Mouse (Mus musculus) left cerebral cortex, postnatal 25 days (tissue): Measurements from ENCODE around the gene Htr1f. TPM values are rescaled to one million over a fixed set of nuclear protein-coding genes. Genes with fewer than 3 reads are reported as not detected.
"Not testable (repeated sequence)": the region's sequence is repeated elsewhere in the genome, so short reads cannot be mapped to it uniquely, and the experiment has no call there.

ENCODE experiments used
- DNase-seq, 2 experiments: peaks; one replicate each; pipeline ENCODE4 v3.0.0; 2022; ENCODE audit warnings: low spot score in 2 of 2, mixed read lengths in 1 of 2
- intact Hi-C: fragments of 180-260 bp; cut with DNase I; formaldehyde crosslinking; loops from one replicate; pipeline ENCODE4 v1.15.1; 2025
- total RNA-seq, 2 experiments: library from RNA; stranded (reverse); gene quantifications; 2 replicates each; pipeline ENCODE4 v1.2.3; 2021

The Htr1f gene
- 1 to 10 TPM; 6.3 to 6.6 TPM for total RNA-seq

DNA sequence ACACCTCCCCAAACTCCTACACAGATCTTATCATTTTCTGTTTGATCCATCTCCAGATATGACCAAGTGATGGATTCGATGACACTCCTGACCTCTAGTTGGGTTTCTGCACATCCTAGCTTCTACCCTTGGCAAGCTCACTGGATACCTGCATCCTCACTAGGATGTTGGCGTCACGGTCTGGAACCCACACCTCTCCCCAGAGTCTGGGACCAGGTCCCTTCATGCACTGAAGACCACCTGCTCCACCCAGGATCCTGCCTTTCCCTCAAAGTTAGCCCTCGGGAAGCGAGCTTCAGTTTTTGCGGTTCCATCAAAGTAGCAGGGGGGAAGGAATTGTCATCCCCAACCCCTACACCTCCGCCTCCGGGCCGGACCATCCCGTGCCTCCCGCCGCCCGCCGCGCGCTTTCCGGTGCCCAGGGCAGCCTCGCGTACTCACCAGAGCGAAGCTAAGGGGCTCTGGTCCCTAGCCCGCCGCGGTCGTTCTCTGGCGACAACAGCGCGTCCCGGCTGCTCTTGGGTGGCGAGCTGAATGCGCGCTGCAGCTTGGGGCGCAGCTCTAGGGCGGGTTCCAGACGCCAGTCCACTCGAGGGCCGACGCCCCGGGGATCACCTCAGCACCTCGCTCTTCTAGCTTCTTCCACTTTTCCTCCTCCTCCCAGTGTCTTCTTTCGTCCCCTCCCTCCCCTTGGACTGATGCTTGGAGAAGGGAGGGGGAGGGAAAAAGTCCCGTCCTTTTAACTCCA lies at the start of gene Htr1f:
TSS of gene Htr1f (minus strand) at position 671 of the 748 bp plus-strand sequence.
- intact Hi-C loops = no loop called here
- DNase-seq = no peak

DNA sequence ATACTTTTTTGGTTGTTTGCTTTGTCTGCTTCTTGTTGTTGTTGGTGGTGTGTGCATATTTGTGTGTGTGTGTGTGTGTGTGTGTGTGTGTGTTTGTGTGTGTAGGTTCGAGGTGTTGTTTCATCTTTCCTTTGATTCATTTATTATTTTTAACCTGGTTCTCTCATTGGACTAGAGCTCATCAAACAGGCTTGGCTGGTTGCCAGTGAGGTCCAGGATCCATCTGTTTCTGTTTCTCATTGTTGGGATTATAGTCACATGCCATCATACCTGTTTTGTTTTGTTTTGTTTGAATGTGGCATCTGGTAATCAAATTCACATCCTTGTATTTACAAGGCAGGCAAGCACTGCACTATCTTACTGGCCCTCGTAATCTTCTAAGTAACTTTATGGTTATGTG lies 34.1 kb upstream of the Htr1f start:
- intact Hi-C loops = no loop called here
- no peak for DNase-seq

DNA sequence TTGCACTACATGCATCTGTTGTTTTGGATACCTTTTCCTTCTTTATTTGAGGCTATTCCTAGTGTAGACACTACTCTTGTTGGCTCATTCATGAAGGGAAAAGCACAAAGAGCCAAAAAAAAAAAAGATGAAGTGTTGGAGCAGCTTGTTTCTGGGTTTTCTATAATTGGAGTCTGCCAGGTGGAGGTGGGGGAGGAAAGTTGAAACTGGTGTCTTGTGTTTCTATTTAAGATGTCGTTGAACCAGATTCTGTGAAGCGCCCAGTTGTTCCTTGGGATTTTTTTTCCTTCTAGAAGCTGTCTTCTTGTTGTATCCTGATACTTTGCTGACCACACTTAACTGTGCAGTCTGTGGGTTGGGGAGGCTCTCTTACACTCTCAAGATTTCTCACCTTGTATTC lies 23.7 kb upstream of the Htr1f start:
- intact Hi-C loops = loop anchor here (1.0 to 10.0 kb wide), 2 partner anchors 118 to 195 kb away; no protein-coding TSS in a partner anchor
- DNase-seq = peak; percentile 24 to 91

DNA sequence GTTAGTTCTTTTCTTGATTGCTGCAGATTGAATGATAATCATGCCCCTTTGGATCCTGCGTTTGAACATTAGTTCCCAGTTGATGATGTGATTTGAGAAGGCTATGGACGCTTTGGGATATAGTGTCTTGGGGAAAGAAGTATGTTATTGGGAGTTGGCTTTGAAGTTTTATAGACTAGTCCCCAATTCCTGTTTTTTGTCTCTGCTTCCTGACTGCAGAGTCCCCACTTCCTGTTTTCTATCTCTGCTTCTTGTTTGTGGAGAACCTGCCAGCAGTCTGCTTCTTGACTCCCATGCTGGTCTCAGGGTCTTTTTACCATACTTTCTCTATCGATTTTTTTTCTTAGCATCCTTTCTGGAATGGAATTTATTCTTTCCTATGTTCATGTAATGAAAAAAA lies 22.2 kb upstream of the Htr1f start:
- intact Hi-C loops = loop anchor here (10.0 kb wide), 1 partner anchor 193 kb away; no protein-coding TSS in a partner anchor
- no peak for DNase-seq

DNA sequence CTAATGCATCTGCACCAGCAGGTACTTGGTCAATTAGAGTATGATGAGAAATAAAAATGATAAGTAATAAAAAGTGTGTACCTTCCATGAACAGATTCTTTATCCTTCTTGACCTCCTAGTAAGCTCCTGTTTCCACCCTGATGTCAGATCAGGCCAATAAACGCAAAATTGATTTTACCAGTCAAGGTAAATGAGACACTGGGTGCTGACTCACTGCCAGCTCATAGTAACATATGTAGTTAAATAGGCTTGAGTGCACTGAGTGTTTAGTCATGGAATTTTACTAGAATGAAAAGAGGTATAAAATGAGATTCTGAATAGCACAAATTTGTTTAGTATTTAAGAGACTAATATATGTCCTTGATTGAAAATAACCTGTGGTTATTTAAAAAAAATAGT lies 6.6 kb upstream of the Htr1f start:
- no peak for DNase-seq
- intact Hi-C loops = no loop called here

DNA sequence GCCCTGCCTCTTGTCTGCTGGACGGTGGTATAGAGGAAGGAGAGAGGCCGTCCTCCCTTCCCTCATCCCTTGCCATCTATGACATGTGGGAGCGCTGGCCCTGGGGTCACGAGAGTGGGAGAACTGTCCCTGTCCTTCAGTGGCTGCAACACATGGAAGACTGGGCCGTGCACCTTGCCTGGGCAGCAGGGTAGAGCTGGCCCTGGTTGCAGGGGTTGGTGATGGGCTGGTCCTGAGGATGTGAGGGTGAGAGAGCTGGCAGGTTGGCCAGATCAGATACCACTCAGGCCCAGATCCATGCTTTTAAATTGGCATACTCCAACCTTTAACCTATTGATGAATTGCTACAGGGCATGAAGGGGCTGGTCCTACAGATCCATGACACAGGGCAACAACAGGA lies 12.1 kb downstream of the Htr1f start:
- DNase-seq = no peak
- intact Hi-C loops = no loop called here

DNA sequence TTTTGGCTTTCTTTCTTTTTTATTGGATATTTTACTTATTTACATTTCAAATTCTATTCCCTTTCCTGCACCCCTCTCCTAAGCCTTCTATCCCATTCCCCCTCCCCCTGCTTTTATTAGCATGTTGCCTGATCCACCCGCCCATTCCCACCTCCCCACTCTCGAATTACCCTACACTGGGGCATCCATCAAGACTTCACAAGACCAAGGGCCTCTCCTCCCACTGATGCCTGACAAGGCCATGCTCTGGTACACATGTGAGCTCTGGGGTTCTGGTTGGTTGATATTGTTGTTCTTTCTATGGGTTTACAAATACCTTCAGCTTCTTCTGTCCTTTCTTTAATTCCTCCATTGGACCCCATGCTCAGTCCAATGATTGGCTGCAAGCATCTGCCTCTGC lies 22.2 kb downstream of the Htr1f start:
- intact Hi-C loops = no loop called here

DNA sequence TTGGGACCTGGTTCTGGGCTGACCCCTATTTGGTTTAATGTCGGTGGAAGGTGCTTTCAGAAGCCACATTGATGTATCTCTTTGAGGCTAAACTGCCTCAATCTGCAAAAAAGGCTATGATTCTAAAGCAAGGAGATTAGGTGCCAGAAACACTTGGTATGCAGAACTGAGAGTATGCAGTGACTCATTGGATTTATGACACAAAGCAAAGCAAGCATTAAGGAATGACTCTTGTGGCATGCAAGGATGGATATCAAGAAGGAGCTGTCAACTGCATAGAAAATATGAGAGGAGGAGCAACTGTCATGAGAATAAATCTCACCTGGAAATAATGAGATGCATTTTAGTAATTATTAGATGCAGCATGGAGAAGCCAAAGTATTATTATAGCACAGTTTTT lies 35.8 kb downstream of the Htr1f start:
- DNase-seq = no peak
- intact Hi-C loops = no loop called here

More for the DNA sequence above, 22.2 kb downstream of the Htr1f start:
- DNase-seq = no peak

DNA sequence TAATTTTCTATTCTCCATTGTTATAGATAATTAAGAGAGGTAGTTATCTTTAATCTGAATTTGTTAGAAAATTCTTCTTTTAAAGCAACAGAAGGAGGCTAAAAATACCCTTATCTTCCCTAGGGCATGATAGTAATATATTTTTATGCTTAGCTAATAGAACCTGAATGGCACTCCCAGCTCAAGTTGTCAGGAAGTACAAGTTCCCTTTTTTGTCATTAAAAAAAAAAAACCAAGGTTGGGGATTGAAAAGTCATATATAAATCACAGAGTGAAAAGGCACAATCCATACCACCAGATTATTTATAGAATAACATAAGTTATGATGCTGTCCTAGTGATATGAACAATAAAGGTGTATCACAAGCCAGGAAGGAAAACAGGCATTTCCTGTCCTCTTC lies 39.4 kb downstream of the Htr1f start:
- intact Hi-C loops = no loop called here
- DNase-seq = no peak

DNA sequence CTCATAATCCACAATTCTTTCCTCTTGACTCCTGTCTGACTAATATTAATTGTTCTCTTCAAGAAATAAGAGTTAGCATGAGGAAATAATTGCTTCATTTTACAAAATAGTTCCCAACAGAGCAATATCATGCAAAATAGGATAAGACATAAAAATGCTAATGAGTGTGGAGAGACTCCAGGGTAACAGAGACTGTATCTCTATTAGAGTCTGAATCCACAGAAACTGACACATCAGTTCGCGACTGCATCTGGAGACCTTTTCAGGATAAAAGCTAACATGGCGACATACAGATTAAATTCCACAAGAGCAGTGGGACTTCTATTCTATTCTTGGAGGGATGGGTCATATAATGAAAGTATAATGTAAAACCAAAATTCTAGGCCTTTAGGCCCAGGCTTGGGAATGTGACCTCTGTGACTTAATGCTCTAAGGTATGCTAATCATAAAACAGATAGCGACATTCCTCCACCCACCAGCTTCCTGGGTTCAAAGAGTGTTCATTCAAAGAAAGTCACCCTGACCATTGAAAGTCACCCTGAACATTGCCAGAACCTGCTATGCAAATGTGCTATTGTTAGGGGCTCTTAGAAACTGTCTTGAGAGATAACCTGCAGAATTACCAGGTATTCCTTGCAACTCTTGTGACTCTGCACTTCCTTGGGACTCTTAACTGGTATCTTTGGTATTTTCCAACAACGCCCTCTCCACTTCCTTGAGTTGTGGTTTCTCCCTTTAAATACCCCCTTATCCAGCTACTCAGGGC lies 67.8 kb downstream of the Htr1f start:
- intact Hi-C loops, DNase-seq: not testable (repeated sequence)

DNA sequence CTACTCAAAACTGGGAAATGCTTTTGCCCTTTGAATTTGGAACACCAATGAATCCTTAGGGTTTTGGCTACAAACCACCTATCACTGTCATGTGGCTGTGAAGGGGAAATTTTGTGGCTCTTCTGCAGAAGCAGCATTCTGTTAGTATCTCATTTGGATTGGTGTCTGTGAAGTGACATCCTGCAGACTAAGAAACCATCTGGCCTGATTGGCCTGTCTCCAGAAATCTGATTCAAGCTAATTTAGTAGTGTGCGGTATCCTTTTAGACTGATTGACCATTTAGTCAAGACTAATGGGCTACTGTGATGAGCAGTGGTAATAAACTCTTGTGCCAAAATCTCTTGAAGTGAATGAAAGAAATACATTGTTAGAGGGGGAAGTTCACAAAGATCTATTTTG lies 76.0 kb downstream of the Htr1f start:
- intact Hi-C loops = no loop called here
- peak; percentile 51 to 75 for DNase-seq

DNA sequence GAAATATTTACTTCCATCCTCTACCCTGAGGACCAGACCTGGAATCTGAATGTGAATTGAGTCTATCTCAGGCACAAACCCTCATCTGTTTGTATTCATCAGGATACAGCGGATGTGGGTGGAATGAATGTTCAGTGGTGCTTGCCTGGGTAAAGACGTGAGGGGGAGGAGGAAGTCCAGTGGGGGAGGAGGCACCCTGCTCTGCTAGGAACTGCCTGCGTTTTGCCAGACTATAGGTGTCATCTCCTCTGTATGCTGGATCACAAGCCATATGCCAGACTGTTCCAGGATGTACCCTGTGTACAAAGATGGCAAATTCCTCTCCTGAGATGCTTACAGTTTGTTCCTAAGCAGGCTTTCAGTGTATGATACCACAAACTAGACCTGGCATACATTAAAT lies 83.3 kb downstream of the Htr1f start:
- DNase-seq = peak; percentile 36 to 82
- intact Hi-C loops = no loop called here

DNA sequence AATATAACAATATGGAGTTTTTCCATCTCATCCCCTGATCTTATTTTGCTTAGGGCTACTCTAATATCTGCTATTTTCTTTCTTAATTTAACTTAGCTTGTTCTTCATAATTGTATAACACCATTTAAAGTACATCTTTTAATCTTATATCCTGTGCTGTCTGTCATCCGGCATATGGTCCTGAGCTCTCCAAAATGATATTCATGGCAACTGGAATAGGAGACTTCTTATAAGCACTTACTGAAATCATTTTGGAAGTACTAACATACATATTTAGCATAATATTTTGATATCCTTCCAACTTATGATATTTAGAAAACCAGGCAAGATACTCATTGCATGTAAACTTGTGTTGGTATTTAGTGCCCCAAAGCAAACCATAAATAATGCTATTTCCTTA lies 86.9 kb downstream of the Htr1f start:
- intact Hi-C loops = no loop called here
- DNase-seq = no peak

DNA sequence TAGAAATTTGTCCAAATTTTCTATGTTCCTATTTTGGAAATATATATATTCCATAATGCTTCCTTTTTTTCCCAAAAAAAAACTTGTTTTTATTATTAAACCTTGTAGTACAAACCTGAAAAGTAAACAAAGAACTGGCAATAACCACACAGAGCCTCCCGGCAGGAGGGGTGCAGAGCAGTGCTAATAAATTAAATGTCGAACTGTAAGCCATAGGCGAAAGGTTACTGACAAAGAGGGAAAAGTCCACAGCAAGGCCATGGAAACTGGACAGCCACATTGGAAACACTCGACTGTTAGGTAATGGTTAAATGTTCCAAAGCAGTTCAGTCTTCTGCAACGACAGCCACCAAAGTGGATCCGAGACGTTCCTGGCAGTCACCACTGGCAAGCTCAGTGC lies 87.5 kb downstream of the Htr1f start:
- no peak for DNase-seq
- intact Hi-C loops = no loop called here

DNA sequence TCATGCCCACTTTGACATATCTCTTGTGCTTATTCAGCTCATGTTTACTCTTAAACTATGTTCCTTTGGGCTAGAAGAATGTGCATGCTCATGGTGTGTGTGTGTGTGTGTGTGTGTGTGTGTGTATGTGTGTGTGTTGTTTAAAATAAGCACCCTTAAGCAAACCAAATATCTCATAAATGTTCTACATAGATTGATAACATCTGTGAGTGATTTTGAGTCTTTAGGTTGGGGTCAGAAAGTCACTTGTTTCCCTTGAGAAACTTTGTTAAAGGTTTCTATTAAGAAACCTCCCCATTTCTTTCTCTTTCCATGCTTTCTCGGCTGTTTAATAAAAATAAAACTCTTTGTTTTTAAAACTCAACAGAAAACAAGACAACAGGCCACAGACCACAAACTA lies 88.1 kb downstream of the Htr1f start:
- intact Hi-C loops = no loop called here
- DNase-seq = no peak

DNA sequence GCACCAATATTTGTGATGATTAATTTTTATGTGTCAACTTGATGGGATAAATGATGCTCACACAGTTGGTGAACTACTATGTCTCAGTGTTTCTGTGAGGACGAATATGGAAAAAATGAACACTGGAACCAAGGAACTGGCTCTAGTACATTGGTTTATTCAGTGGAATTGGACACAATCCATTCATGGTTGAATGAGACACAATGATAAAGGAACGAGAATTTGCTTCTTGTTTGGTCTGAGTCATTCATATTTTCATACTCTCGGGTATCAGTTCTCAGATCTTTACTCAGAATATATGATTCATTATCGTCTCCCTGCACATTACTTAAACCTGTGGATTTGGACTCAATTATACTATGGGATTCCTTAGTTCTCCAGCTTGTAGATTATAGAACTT lies 90.4 kb downstream of the Htr1f start:
- DNase-seq = no peak
- intact Hi-C loops = no loop called here

DNA sequence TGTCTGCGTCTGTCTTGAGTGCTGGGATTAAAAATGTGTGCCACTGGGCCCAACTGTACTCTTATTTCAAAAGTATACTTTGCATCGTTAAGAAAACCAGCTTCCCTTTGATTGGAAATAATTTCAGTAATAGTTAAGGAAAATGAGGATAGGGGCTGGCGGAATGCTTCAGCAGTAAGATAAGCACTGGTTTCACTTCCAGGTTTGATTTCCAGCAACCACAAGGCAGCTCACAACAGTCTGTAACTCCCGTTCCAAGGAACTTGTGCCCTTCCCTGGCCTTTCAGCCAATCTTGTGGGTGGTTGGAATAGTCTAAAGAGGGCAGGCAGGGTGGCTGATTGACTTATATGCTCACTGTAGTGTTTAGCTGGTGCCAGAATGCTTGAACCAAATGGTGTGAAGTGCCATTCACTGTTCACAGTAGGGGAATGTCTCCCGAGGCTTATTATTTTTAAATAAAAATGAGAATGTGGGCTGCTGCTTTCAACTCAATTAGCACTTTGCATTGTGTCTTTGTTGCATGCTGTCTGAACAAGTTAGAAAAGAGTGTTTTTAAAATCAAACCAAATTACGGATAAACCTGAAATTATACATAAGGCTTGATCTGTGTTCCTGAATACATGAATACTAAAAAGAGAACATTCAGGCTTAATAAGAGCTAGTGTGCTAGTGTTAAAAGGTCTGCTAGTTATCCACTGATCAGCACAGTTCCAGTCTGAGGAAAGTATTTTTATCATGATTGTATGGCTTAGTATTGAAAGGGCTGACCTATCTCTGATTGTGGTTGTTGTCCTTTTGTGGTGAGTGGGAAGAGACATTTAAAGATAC lies 103.4 kb downstream of the Htr1f start:
- intact Hi-C loops = no loop called here

DNA sequence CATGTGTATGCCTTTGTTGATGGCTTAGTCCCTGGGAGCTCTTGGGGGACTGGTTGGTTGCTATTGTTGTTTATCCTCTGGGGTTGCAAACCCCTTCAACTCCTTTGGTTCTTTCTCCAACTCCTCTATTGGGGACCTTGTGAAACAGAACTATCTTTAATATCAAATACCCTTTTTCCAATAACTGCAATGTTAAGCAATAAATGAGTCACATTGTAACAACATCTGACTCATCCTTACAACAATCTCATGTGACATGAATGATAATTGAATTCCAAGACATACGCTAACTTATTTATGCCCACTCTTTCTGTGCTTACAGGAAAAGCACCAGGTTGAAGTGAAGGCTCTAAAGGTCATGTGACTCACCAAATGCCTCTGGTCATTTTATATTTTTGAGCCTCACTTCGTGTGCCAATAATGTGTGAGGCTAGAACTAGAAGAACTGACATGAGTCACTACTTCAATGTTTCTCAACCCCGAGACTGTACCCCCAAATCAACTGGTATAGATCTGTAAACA lies 116.3 kb downstream of the Htr1f start:
- intact Hi-C loops = no loop called here

More for the DNA sequence above, 103.4 kb downstream of the Htr1f start:
- no peak for DNase-seq

DNA sequence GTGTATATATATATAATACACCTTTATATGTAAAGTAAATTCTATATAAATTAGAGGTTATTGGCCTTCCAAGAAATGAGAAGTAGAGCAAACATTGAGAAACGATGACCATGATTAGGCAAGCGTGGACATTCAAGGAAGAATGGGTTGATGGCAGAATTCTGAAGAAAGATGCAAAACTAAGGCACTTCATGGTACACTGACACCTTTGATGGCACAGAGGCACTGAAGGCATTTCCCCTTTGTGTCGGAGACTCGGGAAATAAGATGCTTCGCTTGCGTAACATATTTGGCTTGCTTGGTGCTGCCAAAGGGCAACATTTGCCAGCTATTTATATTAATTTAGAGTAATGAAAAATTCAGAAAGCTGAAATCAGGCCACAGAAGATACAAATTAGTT lies 118.1 kb downstream of the Htr1f start:
- intact Hi-C loops = no loop called here
- DNase-seq = no peak

More for the DNA sequence above, 116.3 kb downstream of the Htr1f start:
- DNase-seq = no peak

DNA sequence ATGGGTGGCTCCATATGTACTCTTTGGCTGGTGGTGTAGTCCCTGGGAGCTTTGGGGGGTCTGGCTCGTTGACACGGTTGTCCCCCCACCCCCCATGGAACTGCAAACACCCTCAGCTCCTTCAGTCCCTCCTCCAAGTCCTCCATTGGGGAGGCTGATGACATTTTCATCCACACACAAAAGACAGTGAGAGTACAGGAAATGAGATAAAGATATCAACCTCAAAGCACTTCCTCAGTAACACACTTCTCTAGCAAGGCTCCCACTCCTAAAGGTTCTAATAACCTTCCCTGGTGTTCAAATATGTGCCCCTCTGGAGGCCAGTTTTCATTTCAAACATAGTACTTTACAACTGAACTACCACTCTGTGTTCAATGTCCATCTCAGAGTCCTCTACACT lies 118.6 kb downstream of the Htr1f start:
- no peak for DNase-seq
- intact Hi-C loops = no loop called here
